Mouse (Mus musculus) neural tube, embryonic 10.5 days (tissue): ENCODE data around the gene Lmx1b.
A peak's percentile ranks its signal among the peaks of the same experiment; 100 is the strongest.

Experiments
- DNase-seq: peaks from one replicate; pipeline ENCODE4 v3.0.0-alpha.2; 2017; ENCODE audit warnings: low spot score; ENCODE audit errors: extremely low spot score

The Lmx1b gene

GRCm38 (mm10) chr2:33640171-33640721 is at the start of gene Lmx1b:
Gene Lmx1b, minus strand, starts transcription at chr2:33640511.
- DNase-seq = no peak

DNA sequence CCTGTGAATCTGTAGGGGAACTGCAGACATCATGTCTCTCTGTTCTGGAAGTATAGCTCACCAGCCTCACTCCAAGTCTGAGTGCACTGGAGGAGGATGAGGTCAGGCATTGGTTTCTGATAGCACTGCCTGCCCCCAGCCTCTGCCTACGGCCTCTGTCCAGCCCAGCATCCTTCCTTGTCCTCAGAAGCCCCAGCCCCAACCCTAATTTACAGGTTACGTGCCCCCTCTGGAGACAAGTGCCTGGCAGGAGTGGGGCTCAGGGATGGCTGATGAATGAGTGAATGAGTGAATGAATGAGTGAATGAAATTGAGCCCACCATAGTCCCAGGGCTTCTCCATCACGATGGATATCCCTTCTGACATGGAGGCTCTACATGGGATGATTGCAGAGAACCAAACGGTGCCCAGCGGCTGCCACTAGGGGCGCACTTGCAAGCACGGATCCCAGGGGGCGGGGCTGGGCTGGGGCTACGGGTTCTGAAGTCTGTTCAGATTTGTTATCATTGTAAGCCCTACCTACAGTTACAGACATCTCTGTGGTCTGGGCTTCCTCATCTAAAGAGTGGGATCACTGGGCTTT is 49.7 kb upstream of the Lmx1b start:
- DNase-seq = peak; percentile 70

DNA sequence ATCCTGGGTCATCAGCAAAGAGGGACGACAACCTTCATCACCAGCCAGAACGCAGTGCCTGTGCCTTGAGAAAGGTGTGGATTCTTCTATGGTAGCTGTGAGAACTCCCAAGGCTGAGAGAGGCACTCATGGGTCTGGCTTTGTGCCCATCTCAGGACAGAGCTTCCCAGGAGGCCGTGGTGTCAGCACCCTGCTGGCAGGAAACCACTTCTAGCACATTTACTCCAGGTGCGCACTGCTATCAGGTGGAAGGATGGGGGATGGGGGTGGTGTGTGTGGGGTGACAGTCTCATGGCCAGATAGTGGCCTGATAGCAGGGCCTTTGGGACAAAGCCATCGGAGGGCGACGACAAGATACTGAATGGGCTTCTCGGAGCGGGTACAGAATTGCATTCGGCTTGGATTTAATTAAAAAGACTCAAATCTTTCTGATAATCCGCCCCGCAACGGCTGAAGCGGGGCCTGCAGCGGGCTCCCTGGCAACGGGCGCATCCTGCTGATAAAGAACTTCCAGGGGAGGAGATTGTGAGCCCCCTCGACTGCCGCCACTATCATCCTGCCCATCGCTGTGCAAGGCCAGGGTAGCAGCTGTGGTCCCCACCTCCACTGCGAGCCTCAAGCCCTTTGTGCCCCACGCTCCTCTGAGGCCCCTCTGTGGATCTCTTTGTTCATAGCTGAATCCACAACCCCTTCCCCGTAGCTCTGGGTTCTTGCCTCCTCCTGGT is 49.0 kb upstream of the Lmx1b start:
- no peak for DNase-seq

DNA sequence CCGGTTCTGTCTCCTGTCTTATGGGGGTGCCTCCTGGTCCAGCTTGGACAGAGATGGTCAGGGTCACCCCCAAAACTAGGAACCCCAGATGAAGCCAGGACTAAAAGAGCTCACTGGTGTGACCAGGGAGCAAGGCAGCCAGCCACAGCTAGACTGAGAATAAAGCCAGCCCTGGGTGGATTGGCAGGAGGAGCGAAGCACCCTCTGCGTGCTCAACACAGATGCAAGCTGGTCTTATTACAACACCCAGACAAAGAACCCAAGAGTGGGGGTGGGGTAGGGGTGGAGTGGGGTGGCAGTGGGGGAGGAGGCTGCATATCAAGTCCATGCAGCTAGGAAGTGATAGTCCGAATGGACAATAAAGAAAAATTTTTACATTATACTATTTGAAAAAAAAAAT is 43.3 kb upstream of the Lmx1b start:
- no peak for DNase-seq

DNA sequence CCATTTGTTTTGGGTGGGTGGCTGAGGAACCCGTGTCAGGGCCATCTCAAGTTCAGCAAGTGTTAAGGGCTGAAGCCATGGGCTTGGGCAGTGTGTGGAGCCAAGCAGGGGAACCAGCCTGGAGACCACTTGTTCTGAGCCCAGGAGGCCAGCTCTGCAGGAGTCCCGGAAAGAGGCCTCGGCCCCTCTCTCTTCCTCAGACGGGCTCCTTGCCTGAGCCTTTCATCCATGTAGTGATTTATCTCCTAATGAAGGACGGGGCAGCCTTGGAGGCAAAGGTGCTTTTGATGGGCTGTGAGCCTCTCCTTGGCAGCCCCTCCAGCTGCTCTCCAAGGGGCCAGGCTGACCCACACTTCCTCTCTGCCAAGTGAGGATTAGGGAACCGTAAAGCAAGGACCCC is 42.8 kb upstream of the Lmx1b start:
- DNase-seq = peak; percentile 17

DNA sequence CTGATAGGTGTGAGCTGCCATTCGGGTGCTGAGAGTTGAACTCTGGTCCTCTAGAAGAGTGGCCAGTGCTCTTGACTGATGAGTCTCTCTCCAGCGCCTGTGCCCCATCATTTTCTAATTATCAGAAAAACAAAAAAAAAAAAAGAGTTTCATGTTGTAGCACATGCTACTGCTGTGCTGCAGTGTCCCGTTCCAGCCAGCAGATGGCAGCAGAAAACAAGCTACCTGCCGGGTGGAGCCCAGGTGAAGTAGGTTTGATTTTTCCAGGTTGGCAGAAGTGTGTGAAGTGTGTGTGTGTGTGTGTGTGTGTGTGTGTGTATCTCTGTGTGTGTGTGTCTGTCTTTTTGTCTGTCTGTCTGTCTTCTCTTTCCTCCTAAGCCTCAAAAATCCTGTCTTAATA is 41.9 kb upstream of the Lmx1b start:
- peak; percentile 73 for DNase-seq

DNA sequence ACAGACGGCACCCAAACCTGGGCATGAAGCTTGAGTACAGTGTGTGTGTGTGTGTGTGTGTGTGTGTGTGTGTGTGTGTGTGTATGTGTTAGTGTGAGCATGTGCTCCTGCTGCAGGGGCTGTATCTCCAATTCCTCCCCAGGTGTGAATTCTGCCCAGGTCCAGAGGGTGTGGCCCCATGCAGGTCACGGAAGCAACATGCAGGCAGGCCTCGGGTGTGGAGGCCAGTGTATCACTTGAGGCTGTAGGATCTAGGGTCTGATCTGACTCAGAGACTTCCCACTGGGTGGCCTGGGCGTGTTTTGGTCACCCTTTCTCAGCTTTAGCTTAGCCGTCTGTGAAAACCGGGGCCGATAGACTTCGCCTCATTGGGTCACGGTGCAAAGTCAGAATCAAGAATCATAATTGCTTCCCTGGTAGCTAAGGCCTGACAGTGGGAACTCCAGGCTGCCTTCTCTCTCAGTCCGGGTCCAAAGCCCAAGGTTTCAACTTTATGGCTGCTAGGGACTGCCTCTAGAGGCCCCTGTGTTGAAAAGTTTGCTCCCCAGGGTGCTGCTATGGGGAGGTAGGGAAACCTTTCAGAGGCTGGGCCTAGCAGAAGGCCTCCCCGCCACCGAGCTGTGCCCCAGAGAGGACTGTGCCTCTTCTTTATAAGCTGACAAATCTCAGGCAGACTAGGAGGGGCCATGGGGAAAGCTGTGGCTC is 38.8 kb upstream of the Lmx1b start:
- no peak for DNase-seq

- no peak for DNase-seq
Observed at GRCm38 (mm10) chr2:33672701-33673472, 32.6 kb upstream of the Lmx1b start.

GRCm38 (mm10) chr2:33668741-33669140 is 28.4 kb upstream of the Lmx1b start:
- DNase-seq = no peak

GRCm38 (mm10) chr2:33666388-33666945 is 26.2 kb upstream of the Lmx1b start:
- DNase-seq = no peak

DNA sequence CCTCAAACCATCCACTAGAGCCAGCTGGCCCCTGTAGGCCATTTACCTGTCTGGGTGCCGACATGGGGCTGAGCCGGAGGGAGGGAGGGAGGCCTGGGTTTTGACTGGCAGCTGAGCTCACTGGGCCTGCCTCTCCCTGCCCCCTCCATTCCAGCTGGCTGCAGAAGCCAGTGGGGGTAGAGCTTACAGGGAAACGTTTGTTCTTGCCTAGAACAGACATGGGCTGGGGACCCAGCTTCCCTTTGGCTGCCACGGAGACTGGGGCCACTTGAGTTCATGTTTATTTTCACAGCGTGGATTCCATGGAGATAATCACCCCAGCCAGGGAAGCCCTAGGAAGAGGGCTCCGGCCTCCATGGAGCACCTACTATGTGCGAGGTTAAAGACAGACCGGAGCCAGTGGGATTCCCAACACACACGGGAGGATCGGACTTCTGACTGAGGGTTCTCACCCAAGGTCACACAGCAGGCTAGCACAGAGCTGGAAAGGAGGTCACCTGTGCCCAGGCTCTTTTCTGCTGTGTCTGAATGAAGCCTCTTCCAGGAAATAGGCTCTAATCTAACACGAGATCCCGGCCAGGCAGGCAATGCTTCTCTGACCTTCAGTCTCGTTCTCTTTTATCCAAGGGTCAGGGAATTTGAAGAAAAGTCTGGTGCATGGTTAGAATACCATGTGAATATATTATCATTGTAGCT is 25.2 kb upstream of the Lmx1b start:
- peak; percentile 45 for DNase-seq

GRCm38 (mm10) chr2:33664661-33665060 is 24.4 kb upstream of the Lmx1b start:
- DNase-seq = no peak

DNA sequence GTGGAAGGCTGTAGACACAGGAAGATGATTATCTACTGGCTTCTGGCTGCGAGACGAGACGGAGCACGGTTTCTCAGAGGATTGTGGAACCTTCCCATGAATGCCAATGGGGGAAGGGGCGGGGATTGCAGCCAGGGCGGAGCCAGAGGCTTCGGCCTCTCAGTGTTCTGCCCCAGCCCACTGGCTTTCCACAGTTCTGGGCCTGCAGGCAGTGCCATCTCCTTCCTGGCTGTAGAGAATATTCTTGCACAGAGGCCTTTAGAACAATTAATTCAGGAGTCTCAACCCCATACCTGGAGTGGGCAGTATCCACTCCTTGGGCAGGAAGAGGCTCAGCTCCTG is 18.9 kb upstream of the Lmx1b start:
- peak; percentile 38 for DNase-seq

GRCm38 (mm10) chr2:33658602-33659287 is 18.4 kb upstream of the Lmx1b start:
- no peak for DNase-seq

DNA sequence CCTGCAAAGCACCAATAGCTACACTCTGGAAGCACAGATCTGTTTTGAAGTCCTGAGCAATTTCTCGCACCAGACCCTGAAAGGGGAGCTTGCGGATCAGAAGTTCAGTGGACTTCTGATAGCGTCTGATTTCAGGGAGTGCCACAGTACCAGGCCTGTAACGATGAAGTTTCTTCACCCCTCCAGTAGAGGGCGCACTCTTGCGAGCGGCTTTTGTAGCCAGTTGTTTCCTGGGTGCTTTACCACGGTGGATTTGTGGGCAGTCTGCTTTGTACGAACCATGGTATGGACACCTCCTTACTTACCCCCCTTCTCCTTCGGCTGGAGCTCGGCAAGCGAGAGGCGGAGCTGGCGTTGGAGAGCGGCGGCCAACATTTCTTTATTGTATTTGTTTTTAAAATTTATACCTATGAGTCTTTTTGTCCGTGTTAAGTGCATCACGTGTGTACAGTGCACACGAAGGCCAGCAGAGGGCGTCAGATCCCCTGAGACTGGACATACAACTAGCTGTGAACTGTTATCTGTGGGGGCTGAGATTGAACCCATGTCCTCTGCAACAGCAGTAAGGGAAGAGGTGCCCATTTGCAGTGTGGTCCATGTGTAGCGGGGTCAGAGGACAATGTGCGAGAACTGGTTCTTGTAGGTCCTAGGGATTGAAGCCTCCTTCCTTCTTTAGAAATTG is 12.3 kb upstream of the Lmx1b start:
- DNase-seq = peak; percentile 13

DNA sequence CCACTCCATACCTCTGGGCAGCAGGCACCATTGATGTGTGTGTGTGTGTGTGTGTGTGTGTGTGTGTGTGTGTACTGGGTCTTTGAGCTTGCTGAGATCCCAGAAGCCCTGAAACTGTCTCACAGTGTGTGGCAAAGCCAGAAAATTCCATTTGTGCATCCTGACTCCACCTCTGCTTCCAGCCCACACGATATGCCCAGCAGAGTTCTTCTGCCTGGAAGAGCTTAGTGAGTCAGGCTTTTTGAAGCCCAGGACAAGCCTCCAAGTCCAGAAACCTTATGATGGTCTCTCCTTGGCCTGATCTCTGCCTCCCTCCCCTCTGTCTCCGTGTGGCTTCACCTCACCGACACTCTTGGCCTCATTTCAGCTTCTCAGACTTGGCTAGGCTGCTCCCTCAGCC is 9.1 kb upstream of the Lmx1b start:
- no peak for DNase-seq

- DNase-seq = peak; percentile 48
Observed at GRCm38 (mm10) chr2:33648894-33649293, 8.6 kb upstream of the Lmx1b start.

GRCm38 (mm10) chr2:33646283-33646550 is 5.9 kb upstream of the Lmx1b start:
- no peak for DNase-seq

DNA sequence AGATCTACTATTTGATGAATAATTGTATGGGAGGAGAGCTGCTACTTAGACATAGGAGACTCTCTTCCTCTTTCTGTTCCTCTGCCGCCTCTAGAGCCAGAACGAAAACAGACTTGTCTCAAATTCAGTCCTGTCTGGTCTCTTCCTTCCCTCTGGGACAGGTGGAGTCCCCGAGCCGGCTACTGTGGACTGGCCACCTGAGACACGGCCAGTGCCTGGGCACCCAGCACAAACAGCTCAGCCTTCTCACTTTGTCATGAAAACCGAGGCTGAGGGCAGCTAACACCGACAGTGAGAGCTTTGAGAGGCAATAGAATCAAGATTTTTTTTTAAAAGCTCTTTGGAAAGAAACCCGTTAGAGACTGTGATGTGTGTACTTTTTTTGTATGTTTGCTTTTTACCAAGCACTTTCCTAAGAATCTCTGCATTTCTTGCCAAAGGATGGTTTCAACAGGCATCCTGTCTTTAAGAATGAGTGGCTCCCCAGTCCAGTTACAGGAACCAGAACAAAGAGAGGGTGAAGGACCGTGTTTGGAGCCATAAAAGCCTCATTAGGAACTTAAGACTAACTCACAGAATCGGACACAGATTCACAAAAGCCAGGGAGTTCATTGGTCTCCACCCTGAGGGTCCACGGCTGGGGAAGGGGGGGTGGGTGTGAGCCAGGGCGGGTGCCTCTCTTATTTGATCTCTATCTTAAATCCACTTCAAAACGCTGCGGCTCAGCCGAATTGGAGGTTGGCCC is 5.4 kb upstream of the Lmx1b start:
- peak; percentile 47 for DNase-seq
